Mouse (Mus musculus): ENCODE data around the gene Tmem60. TPM values are rescaled to one million over a fixed set of nuclear protein-coding genes. Genes with fewer than 3 reads are reported as not detected.

The Tmem60 gene
- total RNA-seq (2021), result 10 to 100 TPM; 22.8 to 23.1 TPM

GRCm38 (mm10) chr5:20881915-20882800 lies at the start of gene Tmem60, which contains the start of gene Phtf2:
Tmem60 (plus strand) TSS chr5:20882191.
Phtf2 (minus strand) TSS chr5:20882124.
- peak; percentile 99 for DNase-seq
- intact Hi-C loops (cut with DNase I), result loop anchor here (2.0 to 5.0 kb wide), 3 partner anchors 69 to 763 kb away; partner anchors contain the start of genes Armc10 and Fbxl13

GRCm38 (mm10) chr5:20834399-20834798 lies 47.6 kb upstream of the Tmem60 start:
- no peak for DNase-seq
- intact Hi-C loops (cut with DNase I), result no loop called here

DNA sequence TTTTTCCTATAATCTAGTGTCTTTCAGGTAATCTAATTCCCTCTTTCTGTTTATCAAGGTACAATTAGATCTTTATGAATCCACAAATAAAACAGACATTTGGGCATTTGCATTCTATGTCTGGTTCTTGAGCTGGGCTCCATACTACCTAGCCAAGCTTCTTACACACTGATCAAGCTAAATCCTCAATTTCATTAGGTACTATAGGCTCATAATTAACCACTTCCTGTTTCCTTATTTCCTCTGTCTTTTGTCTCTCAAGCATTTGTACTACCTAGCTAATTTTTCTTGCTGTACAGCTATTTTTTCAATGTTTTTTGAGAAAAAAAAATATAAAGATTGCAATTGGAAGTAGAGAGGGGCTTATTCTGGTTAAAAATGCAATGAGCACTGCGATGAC lies 44.9 kb upstream of the Tmem60 start:
- intact Hi-C loops (cut with DNase I), result no loop called here
- DNase-seq, result no peak

GRCm38 (mm10) chr5:20843405-20843804 lies 38.6 kb upstream of the Tmem60 start:
- no peak for DNase-seq
- intact Hi-C loops (cut with DNase I), result no loop called here

- DNase-seq, result no peak
- intact Hi-C loops (cut with DNase I), result no loop called here
These were observed 38.2 kb upstream of the Tmem60 start for GRCm38 (mm10) chr5:20843816-20844215.

- no peak for DNase-seq
- intact Hi-C loops (cut with DNase I), result no loop called here
These were observed 35.0 kb upstream of the Tmem60 start for GRCm38 (mm10) chr5:20847010-20847409.

DNA sequence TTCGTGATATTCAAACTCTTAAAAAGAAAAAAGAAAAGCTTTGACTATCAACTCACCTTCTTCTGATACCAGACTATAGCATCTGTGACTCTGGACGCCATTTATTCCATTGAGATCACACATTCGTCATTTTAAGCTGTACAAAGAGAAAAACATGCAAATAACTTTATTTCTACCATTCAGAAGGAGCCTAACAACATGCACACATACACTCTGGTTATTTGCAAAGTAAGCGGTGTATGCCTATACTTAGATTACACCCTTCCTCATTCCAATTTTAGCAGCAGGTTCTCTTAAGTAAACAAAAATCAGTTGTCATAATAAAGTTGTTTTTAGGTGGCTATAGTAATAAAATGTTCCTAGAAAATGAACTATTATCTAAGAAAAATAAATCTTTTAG lies 26.9 kb upstream of the Tmem60 start:
- intact Hi-C loops (cut with DNase I), result no loop called here
- no peak for DNase-seq

- intact Hi-C loops (cut with DNase I), result no loop called here
- no peak for DNase-seq
These were observed 23.6 kb upstream of the Tmem60 start for GRCm38 (mm10) chr5:20858404-20858803.

GRCm38 (mm10) chr5:20860565-20860964 lies 21.4 kb upstream of the Tmem60 start:
- intact Hi-C loops (cut with DNase I), result no loop called here
- DNase-seq, result no peak

GRCm38 (mm10) chr5:20861901-20862300 lies 20.1 kb upstream of the Tmem60 start:
- intact Hi-C loops (cut with DNase I), result no loop called here
- DNase-seq, result no peak

DNA sequence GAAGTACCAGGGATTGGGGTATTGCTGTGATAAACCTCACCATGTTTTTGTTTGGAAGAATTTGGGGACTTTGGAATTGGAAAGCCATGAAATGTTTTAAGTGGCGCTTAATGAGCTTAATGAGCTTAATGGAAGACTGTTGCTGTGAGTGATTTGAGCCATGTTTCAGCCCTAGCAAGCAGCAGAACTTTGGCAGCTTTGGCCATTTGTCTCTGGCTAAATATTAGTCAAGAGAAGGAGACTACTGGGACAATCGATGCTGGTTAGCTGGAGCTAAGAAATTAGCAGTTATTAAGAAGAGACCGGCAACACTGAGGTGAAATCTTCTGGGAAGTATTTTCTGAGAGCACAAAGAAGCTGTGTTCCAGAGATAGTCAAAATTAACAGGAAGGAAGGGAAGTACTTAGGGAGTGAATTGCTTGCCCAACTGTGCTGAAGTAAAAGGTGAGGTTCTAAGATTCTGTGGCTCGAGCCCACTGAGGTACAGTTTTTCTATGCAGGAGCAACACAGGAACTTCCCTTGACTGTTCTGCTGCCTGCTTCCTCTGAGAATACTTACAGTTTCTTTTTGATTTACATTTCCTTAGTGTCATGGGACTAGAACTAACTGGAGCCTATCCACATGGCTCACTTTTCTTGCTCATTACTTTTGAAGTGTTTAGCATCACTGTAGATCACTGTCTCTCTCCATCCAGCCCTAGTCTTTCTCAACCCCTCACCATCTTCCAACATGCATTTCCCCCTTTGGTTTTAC lies 17.6 kb upstream of the Tmem60 start:
- intact Hi-C loops (cut with DNase I), result no loop called here
- no peak for DNase-seq

DNA sequence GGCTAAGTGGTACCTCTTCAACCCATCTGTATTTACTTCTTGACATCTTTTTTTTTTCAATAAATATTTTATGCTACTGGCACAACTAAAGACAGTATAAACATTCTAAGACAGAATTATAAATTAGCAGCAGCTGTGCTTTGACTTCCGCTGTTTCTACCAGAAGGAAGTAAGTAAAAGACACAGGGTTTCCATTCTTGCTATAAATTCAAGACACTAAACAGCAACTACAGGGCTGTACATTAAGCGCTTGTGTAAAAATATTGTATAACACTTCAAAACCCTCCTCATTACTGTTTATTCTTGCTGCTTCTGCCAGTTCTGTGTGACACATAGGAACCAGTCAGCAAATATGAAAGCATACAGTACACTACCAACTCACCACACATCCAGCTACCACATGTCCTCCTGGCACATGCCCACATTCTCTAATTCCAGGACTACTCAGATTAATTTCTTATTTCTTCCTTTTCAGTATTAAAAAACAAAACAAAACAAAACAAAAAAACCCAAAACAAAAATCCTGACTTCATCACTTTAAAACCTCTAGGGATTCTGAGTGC lies 16.7 kb upstream of the Tmem60 start:
- DNase-seq, result no peak
- intact Hi-C loops (cut with DNase I), result no loop called here

- intact Hi-C loops (cut with DNase I), result no loop called here
- DNase-seq, result no peak
These were observed 8.8 kb upstream of the Tmem60 start for GRCm38 (mm10) chr5:20873146-20873545.

- no peak for DNase-seq
- intact Hi-C loops (cut with DNase I), result loop anchor here (5.0 kb wide), 1 partner anchor 65 kb away; no protein-coding TSS in a partner anchor
These were observed 5.0 kb upstream of the Tmem60 start for GRCm38 (mm10) chr5:20876934-20877426.

DNA sequence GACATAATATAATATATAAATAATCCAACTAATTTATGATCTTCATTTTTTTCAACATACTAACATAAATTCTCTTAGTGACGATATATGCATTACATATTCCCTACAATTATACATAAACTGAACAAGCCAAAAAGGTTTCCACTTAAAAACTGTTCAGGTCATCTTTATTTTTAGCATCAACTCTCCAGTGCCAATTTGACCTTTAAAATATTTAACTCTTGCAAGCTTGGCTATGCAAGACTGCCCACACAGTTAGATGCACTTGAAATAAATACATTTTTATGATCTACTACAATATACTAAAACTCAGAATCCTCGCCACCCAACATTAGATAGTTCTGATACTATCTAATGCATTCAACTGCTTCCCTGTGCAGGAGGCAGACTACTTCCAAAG lies 1.6 kb upstream of the Tmem60 start:
- intact Hi-C loops (cut with DNase I), result loop anchor here (5.0 kb wide), 1 partner anchor 178 kb away; no protein-coding TSS in a partner anchor
- peak; percentile 14 to 23 for DNase-seq

DNA sequence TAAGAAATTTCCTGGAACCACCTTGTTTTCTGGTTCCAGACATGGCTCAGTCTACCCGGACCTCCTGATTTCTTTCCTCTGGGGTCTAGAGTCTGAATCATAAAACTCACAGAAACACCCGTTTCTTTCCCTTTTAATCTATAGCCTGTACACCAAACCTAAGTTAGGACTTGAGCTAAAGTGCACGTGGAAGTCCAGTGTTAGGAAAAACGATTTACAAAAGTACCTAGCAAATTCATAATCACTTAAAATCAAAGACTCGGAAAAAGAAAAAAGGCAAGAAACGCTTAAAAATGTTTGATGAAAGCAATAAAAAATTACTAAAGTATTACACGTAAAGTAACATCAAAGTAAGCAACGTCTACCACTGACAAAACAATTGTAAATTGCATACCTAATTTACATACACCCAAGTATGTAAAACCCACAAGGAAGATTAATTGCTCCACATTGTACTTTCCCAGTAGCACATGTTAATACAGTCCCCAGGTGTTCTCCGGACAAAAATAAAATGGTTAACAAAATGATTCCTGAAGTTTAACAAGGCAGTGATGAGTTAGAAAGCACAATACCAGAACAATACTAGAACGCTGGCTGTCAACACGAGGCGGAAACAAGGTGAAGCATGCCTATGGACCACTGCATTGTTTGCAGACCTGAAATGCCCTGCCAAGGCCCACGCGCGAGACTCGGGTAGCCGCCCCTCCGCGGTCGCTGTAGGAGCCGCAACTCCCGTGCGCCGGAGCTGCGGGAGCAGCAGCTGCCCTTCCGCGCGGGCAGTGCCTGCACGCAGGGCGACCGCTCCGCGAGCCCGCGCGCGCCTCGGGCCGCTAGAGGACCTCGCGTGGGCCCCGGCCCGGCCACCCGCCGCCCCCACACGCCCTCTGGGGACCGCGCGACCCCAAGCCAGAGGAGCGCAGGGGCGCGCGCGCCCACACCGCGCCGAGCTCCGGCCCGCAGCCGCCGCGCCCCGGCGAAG lies 905 bp upstream of the Tmem60 start:
- DNase-seq, result peak; percentile 66
- intact Hi-C loops (cut with DNase I), result loop anchor here (5.0 kb wide), 1 partner anchor 179 kb away; no protein-coding TSS in a partner anchor

GRCm38 (mm10) chr5:20884036-20884620 lies 2.1 kb downstream of the Tmem60 start:
- intact Hi-C loops (cut with DNase I), result loop anchor here (5.0 kb wide), 1 partner anchor 182 kb away; no protein-coding TSS in a partner anchor
- no peak for DNase-seq

DNA sequence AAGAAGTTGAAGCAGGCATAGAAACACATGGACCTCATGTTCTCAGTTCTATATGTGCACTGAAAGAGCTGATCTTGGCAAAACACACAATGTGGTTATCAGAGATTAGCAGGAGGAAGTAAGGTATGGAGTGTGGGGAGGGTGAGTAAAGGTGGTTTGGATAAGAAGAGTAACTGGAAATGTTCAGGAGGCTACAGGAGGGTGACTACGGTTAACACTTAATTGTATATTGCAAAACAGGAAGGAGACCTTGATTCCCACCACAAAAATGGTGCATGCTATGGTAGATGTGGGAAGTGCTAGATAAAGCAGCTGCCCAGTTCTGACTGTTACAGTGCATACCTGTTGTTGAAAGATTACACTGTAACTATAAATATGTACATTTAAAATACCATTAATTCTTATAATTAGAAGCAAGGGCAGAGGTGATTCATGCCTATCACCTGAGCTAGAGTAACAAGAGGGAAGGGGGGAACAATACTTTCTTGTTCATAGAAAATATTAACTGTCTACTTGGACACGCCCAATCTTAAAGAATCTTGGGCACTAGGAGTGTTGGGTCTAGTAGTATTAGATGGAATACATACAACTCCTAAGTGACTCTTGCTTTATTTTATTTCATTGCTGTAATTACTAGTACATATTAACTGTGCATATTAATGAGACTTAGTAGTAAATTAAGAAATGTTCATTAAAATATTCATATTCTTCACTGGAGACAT lies 15.6 kb downstream of the Tmem60 start:
- intact Hi-C loops (cut with DNase I), result no loop called here
- no peak for DNase-seq

GRCm38 (mm10) chr5:20904647-20905046 lies 22.7 kb downstream of the Tmem60 start:
- intact Hi-C loops (cut with DNase I), result no loop called here
- DNase-seq, result no peak

Data from heart, postnatal 10 days (tissue).